Mouse (Mus musculus): ENCODE data around the gene Prkcb.

DNA sequence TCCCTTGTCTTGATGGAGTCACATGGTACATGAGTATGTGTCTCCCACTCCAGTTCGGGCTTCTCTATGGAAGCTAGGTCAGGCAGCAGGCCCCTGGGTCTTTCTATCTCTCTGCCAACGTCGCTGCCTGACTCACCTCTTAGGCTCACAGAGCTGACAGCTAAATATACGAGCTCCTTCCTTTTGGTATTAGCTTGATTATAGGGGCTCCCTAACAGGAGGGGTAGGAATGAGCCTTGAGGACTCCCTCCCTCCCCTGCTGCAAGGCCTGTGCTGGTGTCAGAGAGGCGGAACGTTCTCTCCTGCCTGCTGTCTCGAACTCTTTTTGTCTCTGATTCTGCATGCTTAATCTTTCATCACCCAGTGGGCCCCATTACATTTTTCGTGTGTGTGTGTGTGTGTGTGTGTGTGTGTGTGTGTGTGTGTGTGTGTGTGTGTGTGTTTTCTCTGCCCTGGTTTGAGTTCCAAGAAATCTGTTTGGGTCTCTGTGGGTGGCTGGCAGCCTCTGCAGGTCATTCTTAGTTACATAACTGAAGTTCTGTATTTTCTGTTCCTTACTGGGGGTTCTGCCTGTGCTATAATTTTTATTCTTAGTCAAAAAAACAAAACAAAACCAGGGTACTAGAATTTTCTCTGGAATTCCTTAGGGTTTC, 33.6 kb downstream of the Prkcb start:
- no peak for TF ChIP-seq POLR2A (IDR thresholded peaks at IDR 0.05; ENCODE audit: borderline replicate concordance, extremely low read depth, insufficient read depth, insufficient read length, poor library complexity, severe bottlenecking)
- TF ChIP-seq CTCF (IDR thresholded peaks at IDR 0.05; ENCODE audit: borderline replicate concordance, extremely low read depth, insufficient read depth, insufficient read length), result no peak
